Mouse (Mus musculus) limb, embryonic 13.5 days (tissue): ENCODE data around the gene Tigar. TPM values are rescaled to one million over a fixed set of nuclear protein-coding genes. Genes with fewer than 3 reads are reported as not detected.

Experiments used
- ATAC-seq: fragments of 200-750 bp; cut with Nextera tagmentation; 2 replicates; pipeline ENCODE4 v1.8.0; 2017; ENCODE audit warnings: low read depth, moderate number of reproducible peaks, moderate TSS enrichment; ENCODE audit not compliant: low FRiP score
- H3K27ac ChIP-seq: fragments of 300-500 bp; sonication (generic); 2 replicates; pipeline ENCODE4 v1.5.1; 2015; ENCODE audit warnings: inconsistent platforms, mild to moderate bottlenecking, moderate library complexity
- H3K27me3 ChIP-seq: fragments of 300-500 bp; sonication (generic); 2 replicates; pipeline ENCODE4 v1.6.1; 2015; ENCODE audit warnings: mild to moderate bottlenecking, inconsistent platforms
- H3K36me3 ChIP-seq: fragments of 300-500 bp; sonication (generic); 2 replicates; pipeline ENCODE4 v1.6.1; 2015; ENCODE audit warnings: inconsistent platforms, mild to moderate bottlenecking, moderate library complexity
- H3K4me1 ChIP-seq: fragments of 300-500 bp; sonication (generic); 2 replicates; pipeline ENCODE4 v1.6.1; 2015; ENCODE audit warnings: inconsistent platforms
- H3K4me2 ChIP-seq: fragments of 300-500 bp; sonication (generic); replicated peaks from 2 replicates; pipeline ENCODE4 v1.6.1; 2015; ENCODE audit warnings: inconsistent platforms, mild to moderate bottlenecking, moderate library complexity
- H3K4me3 ChIP-seq: fragments of 300-500 bp; sonication (generic); 2 replicates; pipeline ENCODE4 v1.5.1; 2015; ENCODE audit warnings: moderate library complexity, mild to moderate bottlenecking, inconsistent platforms
- H3K9ac ChIP-seq: fragments of 300-500 bp; sonication (generic); 2 replicates; pipeline ENCODE4 v1.6.1; 2015; ENCODE audit warnings: mild to moderate bottlenecking, inconsistent platforms
- H3K9me3 ChIP-seq: fragments of 300-500 bp; sonication (generic); 2 replicates; pipeline ENCODE4 v1.6.1; 2016; ENCODE audit warnings: inconsistent platforms
- WGBS: fragments of 180-500 bp; shearing (Covaris S2); methylation state at CpG from one replicate; pipeline ENCODE4 v1.1.7; 2015; 5-methylcytosine and 5-hydroxymethylcytosine counted together
- polyA plus RNA-seq: library from polyadenylated mRNA; unstranded; fragments of >200 nt; fragmentation: Nextera tagmentation; extraction: Ambion mirVana; gene quantifications from 2 replicates; pipeline ENCODE4 v1.2.1, GENCODE M21; 2015

Gene Tigar
- polyA plus RNA-seq, 1 experiment from 2014 or later: 3.1 TPM

GRCm38 (mm10) chr6:127133433-127134245 is 24.3 kb upstream of the Tigar start:
- Histone ChIP-seq H3K4me3 (no peak overlapping the region), H3K27ac (no peak overlapping the region), H3K4me2 (no peak overlapping the region), H3K36me3 (peaks cover 99% of the 10 kb centered on the region), H3K9me3 (no peaks in the 10 kb centered on the region), H3K4me1 (no peaks in the 10 kb centered on the region), H3K27me3 (no peaks in the 10 kb centered on the region), H3K9ac (no peak overlapping the region)
- 75% methylated on average over 15 of the region's 16 CpGs for WGBS
- no peak for ATAC-seq

DNA sequence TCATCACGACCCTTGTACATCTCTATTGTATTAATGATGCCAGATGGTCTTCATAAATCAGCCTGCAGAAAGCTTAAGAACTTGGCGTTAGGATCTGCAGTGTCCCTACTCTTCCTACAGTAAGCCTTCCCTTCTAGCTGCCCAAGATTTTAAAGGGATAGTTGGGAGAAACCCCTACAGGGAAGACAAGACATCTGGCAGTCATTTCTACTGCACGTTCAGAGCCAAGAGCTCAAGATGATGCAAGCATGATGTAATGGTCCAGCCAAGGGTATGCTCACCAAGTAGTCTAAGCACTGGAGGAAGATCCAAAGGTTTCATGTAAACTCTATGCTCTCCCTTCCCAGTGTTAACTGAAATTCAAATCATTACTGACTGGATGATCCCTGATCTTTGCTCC is 23.4 kb upstream of the Tigar start:
- no peak overlapping the region for H3K4me3 ChIP-seq
- no peak overlapping the region for H3K9ac ChIP-seq
- ATAC-seq: no peak
- WGBS: 54% methylated on average over 3 of the region's 3 CpGs
- no peaks in the 10 kb centered on the region for H3K4me1 ChIP-seq
- no peak overlapping the region for H3K27ac ChIP-seq
- H3K27me3 ChIP-seq: no peaks in the 10 kb centered on the region
- no peaks in the 10 kb centered on the region for H3K9me3 ChIP-seq
- no peak overlapping the region for H3K4me2 ChIP-seq
- H3K36me3 ChIP-seq: peaks cover 99% of the 10 kb centered on the region

DNA sequence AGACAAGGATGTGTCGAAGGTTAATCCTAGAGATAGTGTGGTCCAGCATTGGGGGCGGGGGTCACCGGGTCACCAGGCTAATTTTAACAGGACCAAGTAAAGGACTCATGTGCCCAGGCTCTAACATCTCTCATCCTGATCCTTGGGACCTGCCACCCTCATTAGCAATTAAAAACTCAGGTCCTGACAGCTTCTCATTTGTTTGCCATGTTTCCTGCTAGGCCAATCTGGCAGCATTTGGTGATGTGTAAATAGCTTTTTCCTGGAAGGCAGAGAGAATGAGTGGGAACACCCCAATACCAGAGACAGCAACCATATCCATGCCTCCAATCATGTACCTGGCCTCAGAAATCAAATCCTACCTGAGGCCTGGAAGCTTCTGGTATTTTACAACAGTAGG is 22.6 kb upstream of the Tigar start:
- Histone ChIP-seq H3K27me3 (no peaks in the 10 kb centered on the region), H3K4me1 (no peaks in the 10 kb centered on the region), H3K36me3 (peaks cover 99% of the 10 kb centered on the region), H3K4me3 (no peak overlapping the region), H3K9ac (no peak overlapping the region), H3K4me2 (no peak overlapping the region), H3K27ac (no peak overlapping the region), H3K9me3 (no peaks in the 10 kb centered on the region)
- no peak for ATAC-seq
- 80% methylated on average over 3 of the region's 3 CpGs for WGBS

- no peaks in the 10 kb centered on the region for H3K27me3 ChIP-seq
- no peaks in the 10 kb centered on the region for H3K9me3 ChIP-seq
- no peak overlapping the region for H3K4me3 ChIP-seq
- H3K4me2 ChIP-seq: no peak overlapping the region
- WGBS: 82% methylated on average over 13 of the region's 13 CpGs
- H3K27ac ChIP-seq: peak overlapping the region; percentile 22; the same call in 1 of the 2 replicates
- ATAC-seq: no peak
- no peak overlapping the region for H3K9ac ChIP-seq
- H3K36me3 ChIP-seq: peaks cover 96% of the 10 kb centered on the region
- H3K4me1 ChIP-seq: no peaks in the 10 kb centered on the region
Observed at GRCm38 (mm10) chr6:127130377-127130776, 21.0 kb upstream of the Tigar start.

GRCm38 (mm10) chr6:127129659-127130058 is 20.3 kb upstream of the Tigar start:
- Histone ChIP-seq H3K4me2 (no peak overlapping the region), H3K27ac (no peak overlapping the region), H3K9ac (no peak overlapping the region), H3K4me1 (no peaks in the 10 kb centered on the region), H3K9me3 (no peaks in the 10 kb centered on the region), H3K27me3 (no peaks in the 10 kb centered on the region), H3K36me3 (peaks cover 89% of the 10 kb centered on the region), H3K4me3 (no peak overlapping the region)
- 92% methylated on average over 14 of the region's 14 CpGs for WGBS
- ATAC-seq: no peak

- ATAC-seq: no peak
- Histone ChIP-seq H3K9ac (no peak overlapping the region), H3K27ac (no peak overlapping the region), H3K4me2 (no peak overlapping the region), H3K4me1 (no peaks in the 10 kb centered on the region), H3K9me3 (no peaks in the 10 kb centered on the region), H3K36me3 (peaks cover 28% of the 10 kb centered on the region), H3K4me3 (no peak overlapping the region), H3K27me3 (no peaks in the 10 kb centered on the region)
- 89% methylated on average over 7 of the region's 7 CpGs for WGBS
Observed at GRCm38 (mm10) chr6:127123506-127123905, 14.1 kb upstream of the Tigar start.

GRCm38 (mm10) chr6:127122996-127123395 is 13.6 kb upstream of the Tigar start:
- no peaks in the 10 kb centered on the region for H3K9me3 ChIP-seq
- H3K36me3 ChIP-seq: peaks cover 23% of the 10 kb centered on the region
- whole genome bisulfite sequencing: 87% methylated on average over 5 of the region's 5 CpGs
- H3K4me2 ChIP-seq: no peak overlapping the region
- ATAC-seq: no peak
- no peak overlapping the region for H3K4me3 ChIP-seq
- no peak overlapping the region for H3K9ac ChIP-seq
- H3K27me3 ChIP-seq: no peaks in the 10 kb centered on the region
- H3K27ac ChIP-seq: no peak overlapping the region
- H3K4me1 ChIP-seq: no peaks in the 10 kb centered on the region

GRCm38 (mm10) chr6:127122221-127122806 is 13.0 kb upstream of the Tigar start:
- Histone ChIP-seq H3K27me3 (no peaks in the 10 kb centered on the region), H3K4me1 (no peaks in the 10 kb centered on the region), H3K4me3 (no peak overlapping the region), H3K27ac (no peak overlapping the region), H3K9me3 (no peaks in the 10 kb centered on the region), H3K4me2 (no peak overlapping the region), H3K9ac (no peak overlapping the region), H3K36me3 (peaks cover 16% of the 10 kb centered on the region)
- 66% methylated on average over 4 of the region's 4 CpGs for WGBS
- ATAC-seq: 0 out of 2 replicates have a peak, but pooled peaks have one; percentile 14

- Histone ChIP-seq H3K36me3 (no peaks in the 10 kb centered on the region), H3K9me3 (no peaks in the 10 kb centered on the region), H3K9ac (no peak overlapping the region), H3K27ac (no peak overlapping the region), H3K4me3 (no peak overlapping the region), H3K4me1 (no peaks in the 10 kb centered on the region), H3K4me2 (no peak overlapping the region), H3K27me3 (no peaks in the 10 kb centered on the region)
- 64% methylated on average over 23 of the region's 23 CpGs for WGBS
- no peak for ATAC-seq
Observed at GRCm38 (mm10) chr6:127114753-127115456, 5.5 kb upstream of the Tigar start.

DNA sequence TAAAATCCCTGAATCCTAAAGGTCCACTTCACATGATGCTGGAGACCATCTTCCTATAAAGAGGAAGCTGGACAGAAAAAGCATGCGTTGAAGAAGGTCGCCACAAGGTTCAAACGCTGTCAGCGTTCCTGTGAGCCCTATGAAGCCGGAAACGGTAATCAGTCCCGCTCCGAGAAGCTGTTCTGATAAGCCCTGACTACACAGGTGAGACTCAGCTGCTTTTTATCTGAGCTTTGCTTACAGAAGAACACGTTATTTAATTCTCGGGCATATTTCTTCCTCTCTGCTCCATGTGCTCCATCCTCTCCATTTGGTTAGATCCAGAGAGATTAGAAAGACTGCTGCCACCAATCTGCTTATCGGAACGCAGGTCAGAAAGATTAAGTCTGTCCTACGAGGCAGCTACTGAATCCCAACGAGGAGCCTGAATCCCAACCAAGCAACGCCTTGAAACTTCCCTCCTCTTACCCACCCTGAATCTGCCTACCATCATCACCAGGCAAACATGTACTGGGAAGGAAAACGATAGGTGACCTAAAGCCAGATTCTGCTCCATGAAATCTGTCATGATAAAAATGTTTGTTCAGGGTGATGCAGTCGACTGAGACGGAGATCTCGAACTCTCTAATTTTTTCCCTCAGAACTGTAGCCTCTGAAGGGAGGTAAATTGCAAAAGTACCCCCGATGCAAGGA is 843 bp downstream of the Tigar start:
- no peak for ATAC-seq
- peak overlapping the region; percentile 65 for H3K9ac ChIP-seq
- H3K9me3 ChIP-seq: no peaks in the 10 kb centered on the region
- H3K4me2 ChIP-seq: peak overlapping the region; percentile 85
- no peak overlapping the region for H3K27ac ChIP-seq
- H3K4me3 ChIP-seq: peak overlapping the region; percentile 55
- WGBS: 39% methylated on average over 20 of the region's 20 CpGs
- H3K36me3 ChIP-seq: no peaks in the 10 kb centered on the region; the same call in 1 of the 2 replicates
- H3K27me3 ChIP-seq: no peaks in the 10 kb centered on the region
- H3K4me1 ChIP-seq: peaks cover 12% of the 10 kb centered on the region

DNA sequence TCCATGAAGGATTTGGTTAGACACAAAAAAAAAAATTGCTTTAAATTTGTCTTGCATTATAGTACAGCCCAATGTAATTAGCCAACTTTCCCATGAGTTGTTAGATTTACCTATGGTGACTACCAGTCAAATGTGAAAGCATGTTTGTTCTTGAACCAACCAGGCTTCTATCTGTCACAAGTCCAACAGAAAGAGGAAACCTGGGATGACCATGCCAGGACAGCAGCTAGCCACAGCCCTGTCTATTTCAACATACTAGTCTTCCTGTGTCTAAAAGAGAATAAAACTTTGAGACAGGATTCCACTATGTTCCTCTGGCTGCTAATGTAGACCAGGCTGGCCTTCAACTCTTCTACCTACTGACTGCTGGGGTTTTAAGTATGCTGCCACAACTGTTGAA is 1.9 kb downstream of the Tigar start:
- H3K4me3 ChIP-seq: no peak overlapping the region
- H3K4me2 ChIP-seq: no peak overlapping the region
- H3K36me3 ChIP-seq: peaks cover 3% of the 10 kb centered on the region; the same call in 1 of the 2 replicates
- ATAC-seq: no peak
- H3K4me1 ChIP-seq: peaks cover 12% of the 10 kb centered on the region
- no peaks in the 10 kb centered on the region for H3K27me3 ChIP-seq
- H3K9ac ChIP-seq: no peak overlapping the region
- no peaks in the 10 kb centered on the region for H3K9me3 ChIP-seq
- H3K27ac ChIP-seq: no peak overlapping the region

DNA sequence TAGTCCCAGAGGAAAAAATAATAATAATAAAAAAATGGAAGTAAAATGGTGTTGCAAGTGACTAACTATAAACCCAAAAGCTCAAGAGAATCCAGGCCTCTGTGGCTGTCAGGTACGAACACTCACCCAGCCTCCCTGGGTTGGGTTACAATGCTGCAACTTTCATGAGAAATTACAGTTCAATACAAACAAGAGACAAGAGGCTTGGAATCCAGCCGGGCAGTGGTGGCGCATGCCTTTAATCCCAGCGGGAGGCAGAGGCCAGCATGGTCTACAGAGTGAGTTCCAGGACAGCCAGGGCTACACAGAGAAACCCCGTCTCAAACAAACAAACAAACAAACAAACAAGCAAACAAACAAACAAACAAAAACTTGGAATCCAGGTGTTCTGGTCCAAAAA is 2.6 kb downstream of the Tigar start:
- ATAC-seq: no peak
- no peak overlapping the region for H3K27ac ChIP-seq
- H3K4me3 ChIP-seq: no peak overlapping the region
- 62% methylated on average over 5 of the region's 5 CpGs for WGBS
- H3K9me3 ChIP-seq: no peaks in the 10 kb centered on the region
- no peak overlapping the region for H3K9ac ChIP-seq
- peaks cover 3% of the 10 kb centered on the region; the same call in 1 of the 2 replicates for H3K36me3 ChIP-seq
- H3K27me3 ChIP-seq: no peaks in the 10 kb centered on the region
- H3K4me2 ChIP-seq: no peak overlapping the region
- H3K4me1 ChIP-seq: peaks cover 12% of the 10 kb centered on the region
